Mouse (Mus musculus) left cerebral cortex, adult 18-20 months (tissue): ENCODE data around the gene Olfr694. TPM values are rescaled to one million over a fixed set of nuclear protein-coding genes. Genes with fewer than 3 reads are reported as not detected.
"Not testable (repeated sequence)": the region's sequence is repeated elsewhere in the genome, so short reads cannot be mapped to it uniquely, and the experiment has no call there.

ENCODE experiments used
- DNase-seq, 2 experiments: peaks; one replicate each; pipeline ENCODE4 v3.0.0; 2021 to 2022; ENCODE audit warnings: low spot score in 2 of 2, mixed read lengths in 1 of 2
- long read RNA-seq, 2 experiments: library from polyadenylated mRNA; stranded (forward); transcript quantifications; one replicate each; pipeline ENCODE4 v2.0.0; 2021
- total RNA-seq, 2 experiments: library from RNA; stranded (reverse); gene quantifications; 2 replicates each; pipeline ENCODE4 v1.2.3; 2021

The Olfr694 gene
- not detected for total RNA-seq
- long read RNA-seq, experiment 1: 0 reads
- long read RNA-seq, experiment 2: 0 reads

- no peak for DNase-seq
These were observed at the start of gene Olfr694 for GRCm38 (mm10) chr7:106691714-106692113. TSS of gene Olfr694 (minus strand) at chr7:106691814.

GRCm38 (mm10) chr7:106737028-106737427 is 45.4 kb upstream of the Olfr694 start:
- DNase-seq: no peak

- no peak for DNase-seq
These were observed 42.1 kb upstream of the Olfr694 start for GRCm38 (mm10) chr7:106733717-106734116.

GRCm38 (mm10) chr7:106725654-106726053 is 34.0 kb upstream of the Olfr694 start:
- DNase-seq: not testable (repeated sequence)

DNA sequence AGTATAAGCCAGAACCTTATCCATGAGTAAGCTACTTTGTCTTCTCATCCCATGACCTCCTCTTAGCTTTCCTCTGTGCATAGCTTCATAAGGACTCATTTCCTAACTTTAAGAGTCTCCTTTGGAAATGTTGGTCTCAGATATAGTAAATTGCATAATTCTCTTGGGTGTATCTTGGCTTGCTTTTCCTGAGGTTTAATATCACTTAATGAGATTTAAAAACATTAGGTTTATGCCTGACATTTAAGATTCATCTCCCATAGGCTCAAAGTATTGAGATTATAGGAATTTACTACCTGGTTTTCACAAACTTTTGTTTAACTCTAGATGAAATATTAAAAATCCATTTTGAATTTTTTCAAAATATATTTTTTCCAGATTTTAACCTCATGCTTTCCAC is 24.7 kb upstream of the Olfr694 start, which contains the start of gene Olfr695:
Gene Olfr695 (minus strand): TSS at position 101 of the 400 bp plus-strand sequence.
- no peak for DNase-seq

- no peak for DNase-seq
These were observed 19.8 kb upstream of the Olfr694 start for GRCm38 (mm10) chr7:106711463-106711862.

DNA sequence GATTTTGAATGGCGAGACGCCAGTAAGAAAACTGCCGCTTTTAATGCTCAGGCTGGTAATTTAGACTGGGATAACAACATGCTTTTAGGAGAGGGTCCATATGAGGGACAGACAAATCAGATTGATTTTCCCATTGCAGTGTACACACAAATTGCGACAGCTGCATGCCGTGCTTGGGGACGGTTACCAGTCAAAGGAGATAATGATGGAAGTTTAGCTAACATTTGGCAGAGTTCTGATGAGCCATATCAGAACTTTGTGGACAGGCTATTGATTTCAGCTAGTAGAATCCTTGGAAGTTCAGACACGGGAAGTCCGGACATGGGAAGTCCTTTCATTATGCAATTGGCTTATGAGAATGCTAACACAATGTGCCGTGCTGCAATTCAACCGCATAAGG is 16.1 kb upstream of the Olfr694 start:
- not testable (repeated sequence) for DNase-seq

- DNase-seq: no peak
These were observed 5.3 kb upstream of the Olfr694 start for GRCm38 (mm10) chr7:106696891-106697290.

DNA sequence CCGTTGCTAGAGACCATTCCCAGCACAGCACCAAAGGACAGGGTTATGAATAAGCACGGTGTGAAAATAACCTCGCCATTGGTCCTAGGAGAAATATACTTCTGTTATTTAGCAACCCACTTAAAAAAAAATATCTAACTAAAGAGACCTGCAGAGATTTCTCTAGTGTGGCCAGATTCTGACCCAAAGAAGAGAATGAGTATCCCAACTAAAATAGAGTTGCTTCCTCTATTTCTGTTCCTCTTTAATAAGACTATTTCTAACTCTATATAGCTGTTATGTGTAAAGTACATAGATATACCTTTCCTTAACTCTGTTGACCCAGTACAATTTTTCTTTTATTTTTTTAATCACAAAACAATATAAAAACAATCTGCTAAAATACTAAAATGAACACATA is 1.4 kb upstream of the Olfr694 start:
- DNase-seq: no peak

GRCm38 (mm10) chr7:106685382-106685781 is 6.2 kb downstream of the Olfr694 start:
- DNase-seq: no peak

DNA sequence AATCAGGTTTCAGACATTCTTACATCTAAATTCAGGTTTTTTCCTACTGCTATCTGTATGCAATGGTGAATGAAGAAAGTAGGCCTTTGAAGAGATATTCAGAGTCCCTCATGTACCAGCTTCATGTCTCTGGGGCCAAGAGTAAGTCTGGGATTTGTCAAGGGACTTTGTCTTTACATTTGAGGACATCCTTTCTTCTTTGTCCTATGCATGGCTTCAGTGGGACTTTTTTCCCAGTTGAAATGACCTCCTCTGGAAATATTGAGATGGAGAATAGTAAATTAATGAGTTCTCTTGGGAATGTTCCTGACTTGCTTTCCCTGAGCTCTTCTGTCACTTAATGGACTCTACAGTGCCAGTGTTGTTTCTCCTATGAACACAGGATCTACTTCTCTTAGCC is 11.1 kb downstream of the Olfr694 start, which contains the start of gene Olfr693:
Gene Olfr693 (minus strand): TSS at position 101 of the 400 bp plus-strand sequence.
- no peak for DNase-seq

- DNase-seq: no peak
These were observed 39.3 kb downstream of the Olfr694 start for GRCm38 (mm10) chr7:106652344-106652652.

GRCm38 (mm10) chr7:106651555-106652343 is 39.9 kb downstream of the Olfr694 start:
- no peak for DNase-seq

DNA sequence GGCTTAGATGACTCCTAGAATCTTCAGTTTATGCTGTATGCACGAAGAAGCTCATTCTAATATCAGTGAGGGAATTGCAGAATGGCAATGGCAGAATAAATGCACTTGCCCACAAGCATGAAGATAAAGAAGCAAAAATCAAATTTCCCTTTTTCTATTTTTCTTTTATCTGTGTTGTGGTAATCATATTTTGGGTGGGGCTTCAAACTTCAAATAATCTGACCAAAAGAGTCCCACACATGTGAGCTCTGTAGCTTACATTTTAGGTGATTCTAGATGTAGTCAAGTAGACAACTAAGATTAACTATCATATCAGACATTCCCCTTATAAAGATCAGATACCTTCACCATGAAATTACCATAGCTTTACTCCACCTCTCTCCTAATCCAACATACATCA is 41.8 kb downstream of the Olfr694 start:
- no peak for DNase-seq

GRCm38 (mm10) chr7:106645261-106645660 is 46.4 kb downstream of the Olfr694 start:
- DNase-seq: no peak

- DNase-seq: no peak
These were observed 47.3 kb downstream of the Olfr694 start for GRCm38 (mm10) chr7:106644222-106644870.

GRCm38 (mm10) chr7:106640839-106641238 is 50.8 kb downstream of the Olfr694 start:
- DNase-seq: no peak

DNA sequence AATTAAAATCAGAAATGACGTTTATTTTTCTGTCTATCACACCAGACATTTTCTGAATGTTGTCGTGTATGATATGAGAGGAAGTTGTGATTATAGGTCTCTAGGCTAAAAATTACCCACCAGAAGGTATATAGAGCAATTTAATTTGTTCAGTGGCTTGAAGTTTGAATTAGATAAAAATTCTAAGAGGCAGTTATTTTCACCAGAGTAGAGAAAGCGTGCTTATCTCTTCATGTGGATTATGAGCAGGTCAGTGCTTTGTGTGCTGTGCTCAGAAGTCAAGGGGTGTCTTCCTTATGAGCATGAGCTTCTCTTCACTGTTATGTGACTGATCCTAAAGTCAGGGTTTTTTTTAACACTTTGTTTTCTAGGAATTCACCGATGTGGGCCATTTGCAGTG is 56.1 kb downstream of the Olfr694 start:
- no peak for DNase-seq
